Mouse (Mus musculus) limb, embryonic 13.5 days (tissue): ENCODE results near the gene Igsf21. TPM values are rescaled to one million over a fixed set of nuclear protein-coding genes. Genes with fewer than 3 reads are reported as not detected.

ENCODE experiments used
- ATAC-seq: fragments of 200-750 bp; cut with Nextera tagmentation; 2 replicates; pipeline ENCODE4 v1.8.0; 2017; ENCODE audit warnings: low read depth, moderate number of reproducible peaks, moderate TSS enrichment; ENCODE audit not compliant: low FRiP score
- H3K27ac ChIP-seq: fragments of 300-500 bp; sonication (generic); 2 replicates; pipeline ENCODE4 v1.5.1; 2015; ENCODE audit warnings: inconsistent platforms, mild to moderate bottlenecking, moderate library complexity
- H3K27me3 ChIP-seq: fragments of 300-500 bp; sonication (generic); 2 replicates; pipeline ENCODE4 v1.6.1; 2015; ENCODE audit warnings: mild to moderate bottlenecking, inconsistent platforms
- H3K36me3 ChIP-seq: fragments of 300-500 bp; sonication (generic); 2 replicates; pipeline ENCODE4 v1.6.1; 2015; ENCODE audit warnings: inconsistent platforms, mild to moderate bottlenecking, moderate library complexity
- H3K4me1 ChIP-seq: fragments of 300-500 bp; sonication (generic); 2 replicates; pipeline ENCODE4 v1.6.1; 2015; ENCODE audit warnings: inconsistent platforms
- H3K4me2 ChIP-seq: fragments of 300-500 bp; sonication (generic); replicated peaks from 2 replicates; pipeline ENCODE4 v1.6.1; 2015; ENCODE audit warnings: inconsistent platforms, mild to moderate bottlenecking, moderate library complexity
- H3K4me3 ChIP-seq: fragments of 300-500 bp; sonication (generic); 2 replicates; pipeline ENCODE4 v1.5.1; 2015; ENCODE audit warnings: moderate library complexity, mild to moderate bottlenecking, inconsistent platforms
- H3K9ac ChIP-seq: fragments of 300-500 bp; sonication (generic); 2 replicates; pipeline ENCODE4 v1.6.1; 2015; ENCODE audit warnings: mild to moderate bottlenecking, inconsistent platforms
- H3K9me3 ChIP-seq: fragments of 300-500 bp; sonication (generic); 2 replicates; pipeline ENCODE4 v1.6.1; 2016; ENCODE audit warnings: inconsistent platforms
- WGBS: fragments of 180-500 bp; shearing (Covaris S2); methylation state at CpG from one replicate; pipeline ENCODE4 v1.1.7; 2015; 5-methylcytosine and 5-hydroxymethylcytosine counted together
- polyA plus RNA-seq: library from polyadenylated mRNA; unstranded; fragments of >200 nt; fragmentation: Nextera tagmentation; extraction: Ambion mirVana; gene quantifications from 2 replicates; pipeline ENCODE4 v1.2.1, GENCODE M21; 2015

Igsf21 gene
- polyA plus RNA-seq, 1 experiment from 2014 or later, result 0.32 TPM

- no peaks in the 10 kb centered on the region for H3K4me1 ChIP-seq
- peaks cover 9% of the 10 kb centered on the region; the same call in 1 of the 2 replicates for H3K27me3 ChIP-seq
- ATAC-seq, result no peak
- no peaks in the 10 kb centered on the region for H3K36me3 ChIP-seq
- H3K4me3 ChIP-seq, result no peak overlapping the region
- H3K9ac ChIP-seq, result no peak overlapping the region
- H3K27ac ChIP-seq, result no peak overlapping the region
- H3K4me2 ChIP-seq, result no peak overlapping the region
- WGBS, result 82% methylated on average over 18 of the region's 18 CpGs
- no peaks in the 10 kb centered on the region for H3K9me3 ChIP-seq
These were observed 12.0 kb downstream of the Igsf21 start for GRCm38 (mm10) chr4:140234412-140235205.

GRCm38 (mm10) chr4:140227837-140228236, 18.7 kb downstream of the Igsf21 start:
- H3K27me3 ChIP-seq, result peaks cover 27% of the 10 kb centered on the region
- H3K9me3 ChIP-seq, result no peaks in the 10 kb centered on the region
- H3K4me1 ChIP-seq, result no peaks in the 10 kb centered on the region
- ATAC-seq, result no peak
- no peaks in the 10 kb centered on the region for H3K36me3 ChIP-seq
- no peak overlapping the region for H3K4me3 ChIP-seq
- no peak overlapping the region for H3K4me2 ChIP-seq
- no peak overlapping the region for H3K27ac ChIP-seq
- WGBS, result 70% methylated on average over 5 of the region's 7 CpGs
- no peak overlapping the region for H3K9ac ChIP-seq

GRCm38 (mm10) chr4:140225204-140225603, 21.4 kb downstream of the Igsf21 start:
- Histone ChIP-seq H3K4me2 (no peak overlapping the region), H3K9me3 (no peaks in the 10 kb centered on the region), H3K9ac (no peak overlapping the region), H3K36me3 (no peaks in the 10 kb centered on the region), H3K4me1 (no peaks in the 10 kb centered on the region), H3K27ac (no peak overlapping the region), H3K27me3 (peaks cover 38% of the 10 kb centered on the region), H3K4me3 (no peak overlapping the region)
- WGBS, result 69% methylated on average over 9 of the region's 9 CpGs
- ATAC-seq, result no peak

GRCm38 (mm10) chr4:140224451-140224850, 22.1 kb downstream of the Igsf21 start:
- no peaks in the 10 kb centered on the region for H3K36me3 ChIP-seq
- no peak overlapping the region for H3K4me2 ChIP-seq
- H3K9ac ChIP-seq, result no peak overlapping the region
- H3K4me1 ChIP-seq, result no peaks in the 10 kb centered on the region
- no peaks in the 10 kb centered on the region for H3K9me3 ChIP-seq
- H3K27me3 ChIP-seq, result peaks cover 40% of the 10 kb centered on the region
- H3K27ac ChIP-seq, result no peak overlapping the region
- H3K4me3 ChIP-seq, result no peak overlapping the region
- 81% methylated on average over 7 of the region's 7 CpGs for WGBS
- ATAC-seq, result no peak

GRCm38 (mm10) chr4:140223067-140223466, 23.5 kb downstream of the Igsf21 start:
- 27% methylated on average over 12 of the region's 12 CpGs for WGBS
- Histone ChIP-seq H3K27ac (no peak overlapping the region), H3K4me2 (no peak overlapping the region), H3K27me3 (peaks cover 40% of the 10 kb centered on the region), H3K36me3 (no peaks in the 10 kb centered on the region), H3K4me1 (no peaks in the 10 kb centered on the region), H3K9ac (no peak overlapping the region), H3K9me3 (no peaks in the 10 kb centered on the region), H3K4me3 (no peak overlapping the region)
- no peak for ATAC-seq

- H3K4me1 ChIP-seq, result no peaks in the 10 kb centered on the region
- H3K27ac ChIP-seq, result no peak overlapping the region
- H3K27me3 ChIP-seq, result peaks cover 36% of the 10 kb centered on the region
- no peaks in the 10 kb centered on the region for H3K36me3 ChIP-seq
- no peak overlapping the region for H3K9ac ChIP-seq
- H3K4me2 ChIP-seq, result no peak overlapping the region
- ATAC-seq, result no peak
- no peaks in the 10 kb centered on the region for H3K9me3 ChIP-seq
- 57% methylated on average over 22 of the region's 22 CpGs for WGBS
- no peak overlapping the region for H3K4me3 ChIP-seq
These were observed 26.1 kb downstream of the Igsf21 start for GRCm38 (mm10) chr4:140220326-140221093.

- no peak overlapping the region for H3K9ac ChIP-seq
- H3K27me3 ChIP-seq, result peaks cover 26% of the 10 kb centered on the region
- H3K4me2 ChIP-seq, result no peak overlapping the region
- no peak overlapping the region for H3K4me3 ChIP-seq
- no peak for ATAC-seq
- peaks cover 5% of the 10 kb centered on the region for H3K4me1 ChIP-seq
- 60% methylated on average over 17 of the region's 17 CpGs for WGBS
- H3K36me3 ChIP-seq, result no peaks in the 10 kb centered on the region
- H3K27ac ChIP-seq, result no peak overlapping the region
- no peaks in the 10 kb centered on the region for H3K9me3 ChIP-seq
These were observed 27.4 kb downstream of the Igsf21 start for GRCm38 (mm10) chr4:140218853-140219852.

GRCm38 (mm10) chr4:140218384-140218783, 28.2 kb downstream of the Igsf21 start:
- Histone ChIP-seq H3K27ac (no peak overlapping the region), H3K4me3 (no peak overlapping the region), H3K36me3 (no peaks in the 10 kb centered on the region), H3K27me3 (peaks cover 19% of the 10 kb centered on the region), H3K9me3 (no peaks in the 10 kb centered on the region), H3K9ac (no peak overlapping the region), H3K4me1 (peaks cover 6% of the 10 kb centered on the region), H3K4me2 (no peak overlapping the region)
- ATAC-seq, result no peak
- 75% methylated on average over 5 of the region's 5 CpGs for WGBS

GRCm38 (mm10) chr4:140217934-140218333, 28.6 kb downstream of the Igsf21 start:
- H3K27me3 ChIP-seq, result peaks cover 14% of the 10 kb centered on the region; the same call in 1 of the 2 replicates
- H3K4me3 ChIP-seq, result no peak overlapping the region
- no peak overlapping the region for H3K9ac ChIP-seq
- H3K36me3 ChIP-seq, result no peaks in the 10 kb centered on the region
- no peak overlapping the region for H3K4me2 ChIP-seq
- 81% methylated on average over 8 of the region's 8 CpGs for WGBS
- peaks cover 6% of the 10 kb centered on the region for H3K4me1 ChIP-seq
- H3K27ac ChIP-seq, result no peak overlapping the region
- H3K9me3 ChIP-seq, result no peaks in the 10 kb centered on the region
- no peak for ATAC-seq

- Histone ChIP-seq H3K27ac (no peak overlapping the region), H3K36me3 (no peaks in the 10 kb centered on the region), H3K27me3 (peaks cover 13% of the 10 kb centered on the region), H3K4me1 (peaks cover 6% of the 10 kb centered on the region), H3K4me3 (no peak overlapping the region), H3K9ac (no peak overlapping the region), H3K9me3 (no peaks in the 10 kb centered on the region), H3K4me2 (no peak overlapping the region)
- ATAC-seq, result no peak
- 87% methylated on average over 8 of the region's 8 CpGs for WGBS
These were observed 30.5 kb downstream of the Igsf21 start for GRCm38 (mm10) chr4:140216096-140216495.

- H3K9me3 ChIP-seq, result no peaks in the 10 kb centered on the region
- H3K9ac ChIP-seq, result no peak overlapping the region
- no peak overlapping the region for H3K27ac ChIP-seq
- 71% methylated on average over 9 of the region's 9 CpGs for WGBS
- H3K4me3 ChIP-seq, result no peak overlapping the region
- H3K27me3 ChIP-seq, result peaks cover 10% of the 10 kb centered on the region
- H3K4me2 ChIP-seq, result no peak overlapping the region
- H3K4me1 ChIP-seq, result peaks cover 6% of the 10 kb centered on the region
- H3K36me3 ChIP-seq, result no peaks in the 10 kb centered on the region
- ATAC-seq, result no peak
These were observed 31.4 kb downstream of the Igsf21 start for GRCm38 (mm10) chr4:140215205-140215604.
